Comparison of ENCODE assay signal across 31 mouse cellular contexts in the genomic region with DNA sequence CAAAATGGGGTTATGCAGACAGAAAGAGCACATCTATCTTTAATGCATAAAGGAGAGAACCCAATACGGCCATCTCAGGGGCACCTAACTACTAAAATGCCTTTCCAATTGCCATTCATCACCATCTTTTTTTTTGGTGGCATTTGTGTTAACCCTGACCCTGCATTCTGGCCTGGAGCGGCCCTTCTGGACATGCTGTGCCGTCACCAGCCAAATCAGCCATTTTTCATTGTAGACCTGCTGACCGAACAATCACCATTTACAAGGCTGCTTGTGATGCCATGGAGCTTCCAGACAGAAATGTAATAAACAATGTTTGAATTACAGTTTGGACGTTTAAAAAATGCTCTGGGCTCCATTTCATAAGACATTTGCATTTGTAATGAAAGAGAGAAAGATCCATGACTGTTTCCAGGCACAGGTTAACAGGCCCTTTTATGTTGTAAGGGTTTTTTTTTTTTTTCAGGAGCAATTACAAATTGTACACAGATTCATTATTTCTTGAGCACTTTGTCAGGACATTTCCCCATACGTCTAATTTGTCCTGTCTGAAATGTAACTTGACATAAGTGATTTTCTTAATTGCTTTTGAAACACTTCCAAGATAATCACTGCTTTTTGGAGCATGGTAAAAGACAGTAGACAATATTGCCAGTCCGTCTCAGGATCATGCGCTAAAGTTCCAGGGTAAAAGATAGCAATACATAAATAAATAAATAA. TPM values are rescaled to one million over a fixed set of nuclear protein-coding genes. Genes with fewer than 3 reads are reported as not detected.
DNase-seq lines count a peak whose midpoint lies in the region; ATAC-seq lines count a peak whose summit lies in the region.
"Had no signal": no experiment of that assay in that cellular context is flagged by ENCODE, and none has a peak within 500 bp of the region (broad histone marks: within the 10 kb centered on the region; RNA-seq: fewer than 3 reads in every experiment).

No protein-coding gene starts in this region.

- no peak overlapping the region for H3K4me2 ChIP-seq in heart, embryonic 11.5 days
- H3K4me2 ChIP-seq: embryonic facial prominence, embryonic 15.5 days; heart, embryonic 15.5 days; intestine, embryonic 15.5 days; limb, embryonic 15.5 days; liver, embryonic 13.5 days had no signal

- no peak for ATAC-seq in heart, embryonic 11.5 days (replicated peaks; ENCODE audit: insufficient number of reproducible peaks, low FRiP score, low TSS enrichment)
- no peak for ATAC-seq in erythroblast, adult 5-6 weeks (replicated peaks; ENCODE audit: low FRiP score, poor library complexity, severe bottlenecking)
- ATAC-seq: forebrain, postnatal 0 days; hindbrain, postnatal 0 days; intestine, embryonic 15.5 days; Patski had no signal

- no peak overlapping the region for H3K27ac ChIP-seq in heart, embryonic 11.5 days (ENCODE audit: low read depth, low read length)
- H3K27ac ChIP-seq: embryonic facial prominence, embryonic 10.5 days; embryonic facial prominence, embryonic 15.5 days; heart, embryonic 15.5 days; hindbrain, postnatal 0 days; intestine, embryonic 15.5 days; layer of hippocampus, adult 2 months; limb, embryonic 10.5 days; limb, embryonic 15.5 days; liver, embryonic 13.5 days; macrophage; stomach, postnatal 0 days had no signal

- no peaks in the 10 kb centered on the region for H3K36me3 ChIP-seq in heart, embryonic 11.5 days (ENCODE audit: control insufficient read depth, insufficient read depth, low read length)
- H3K36me3 ChIP-seq: embryonic facial prominence, embryonic 10.5 days; embryonic facial prominence, embryonic 15.5 days; G1E; heart, embryonic 15.5 days; intestine, embryonic 15.5 days; limb, embryonic 10.5 days; limb, embryonic 15.5 days; liver, embryonic 13.5 days had no signal

- 81% methylated on average over 8 of the region's 8 CpGs for WGBS in heart, embryonic 11.5 days (ENCODE audit: insufficient replicate concordance)

- no peaks in the 10 kb centered on the region for H3K9me3 ChIP-seq in heart, embryonic 11.5 days (replicated peaks; ENCODE audit: control insufficient read depth, low read length)
- H3K9me3 ChIP-seq: embryonic facial prominence, embryonic 10.5 days; embryonic facial prominence, embryonic 15.5 days; G1E; heart, embryonic 15.5 days; intestine, embryonic 15.5 days; limb, embryonic 10.5 days; limb, embryonic 15.5 days; liver, embryonic 13.5 days had no signal

- H3K4me1 ChIP-seq in heart, embryonic 11.5 days (ENCODE audit: control insufficient read depth, insufficient read depth, low read length): no peaks in the 10 kb centered on the region
- H3K4me1 ChIP-seq: embryonic facial prominence, embryonic 10.5 days; embryonic facial prominence, embryonic 15.5 days; heart, embryonic 15.5 days; intestine, embryonic 15.5 days; limb, embryonic 10.5 days; limb, embryonic 15.5 days; liver, embryonic 13.5 days had no signal

- DNase-seq in adrenal gland, adult 2 months: peak; percentile 18
- no peak for DNase-seq in adrenal gland, postnatal 4 days (ENCODE audit: low spot score in 2 of 2)
- peak; percentile 55 for DNase-seq in heart, adult 11 months
- peak; percentile 6 for DNase-seq in adrenal gland, postnatal 14 days
- no peak for DNase-seq in frontal cortex, postnatal 10 days (ENCODE audit: low spot score in 2 of 2)
- DNase-seq: cerebellum, adult 11-12 months; forebrain, postnatal 0 days; gastrocnemius, postnatal 10 days; kidney, adult 2 months; kidney, postnatal 36 days; liver, embryonic 13.5 days; lung, adult 2 months; lung, postnatal 10 days; midbrain, embryonic 14.5 days; right cerebral cortex, postnatal 25 days; thymus, adult 18-20 months; thymus, postnatal 25 days had no signal

- H3K9ac ChIP-seq in heart, embryonic 11.5 days (ENCODE audit: low read depth, low read length): no peak overlapping the region
- H3K9ac ChIP-seq: embryonic facial prominence, embryonic 15.5 days; forebrain, postnatal 0 days; heart, embryonic 15.5 days; intestine, embryonic 15.5 days; limb, embryonic 15.5 days; liver, embryonic 13.5 days had no signal

- no peaks in the 10 kb centered on the region for H3K27me3 ChIP-seq in heart, embryonic 11.5 days (ENCODE audit: control insufficient read depth, insufficient read depth, low read length)
- H3K27me3 ChIP-seq: embryonic facial prominence, embryonic 15.5 days; heart, embryonic 15.5 days; intestine, embryonic 15.5 days; limb, embryonic 15.5 days; liver, embryonic 13.5 days had no signal

- H3K4me3 ChIP-seq in heart, embryonic 11.5 days (ENCODE audit: low read depth, low read length): no peak overlapping the region
- H3K4me3 ChIP-seq: embryonic facial prominence, embryonic 10.5 days; embryonic facial prominence, embryonic 15.5 days; heart, embryonic 15.5 days; intestine, embryonic 15.5 days; layer of hippocampus, adult 2 months; limb, embryonic 10.5 days; limb, embryonic 15.5 days; liver, embryonic 13.5 days had no signal

RNA-seq across cellular contexts. Expression of gene Mat2b, which starts 45.1 kb away (rescaled TPM):
- 10 to 100 TPM; 61.3 to 92.1 TPM for total RNA-seq in adrenal gland, adult 2 months (2021)
- polyA plus RNA-seq in adrenal gland, adult 2 months (2012; rRNA removed): 22.9 and 28.7 TPM in 2 replicates
- total RNA-seq in adrenal gland, postnatal 4 days (2021): 100 to 1,000 TPM; 106 to 109 TPM
- polyA plus RNA-seq in heart, embryonic 11.5 days (2014; fragmentation: Nextera tagmentation; extraction: Ambion mirVana): 105 and 125 TPM in 2 replicates
- 98.1 and 102 TPM in 2 replicates for total RNA-seq in adrenal gland, postnatal 14 days (2021)
- 36.5 and 46.8 TPM in 2 replicates for total RNA-seq in erythroblast, adult 5-6 weeks (2015; ENCODE audit: low replicate concordance)
- total RNA-seq in erythroblast, adult 5-6 weeks (2017; ENCODE audit: low replicate concordance): 54.5 and 64.7 TPM in 2 replicates

Comparison
In these comparisons a context has a peak if more than half of its experiments do, and no peak if none do; other contexts are left out.
1. DNase-seq: peak in adrenal gland, adult 2 months (single experiment), heart, adult 11 months (single experiment) and adrenal gland, postnatal 14 days (single experiment); none in adrenal gland, postnatal 4 days (0 of 2) and frontal cortex, postnatal 10 days (0 of 2).